Mouse (Mus musculus) forebrain, postnatal 0 days (tissue): ENCODE data around the gene Ctsh. TPM values are rescaled to one million over a fixed set of nuclear protein-coding genes. Genes with fewer than 3 reads are reported as not detected.
"Not testable (repeated sequence)": the region's sequence is repeated elsewhere in the genome, so short reads cannot be mapped to it uniquely, and the experiment has no call there.

Source experiments
- ATAC-seq: fragments of 200-750 bp; cut with Nextera tagmentation; 2 replicates; pipeline ENCODE4 v1.8.0; 2017; ENCODE audit warnings: mild to moderate bottlenecking, moderate library complexity
- DNase-seq: peaks from one replicate; pipeline ENCODE4 v3.0.0-alpha.2; 2015
- H3K27ac ChIP-seq: fragments of 300-500 bp; sonication (generic); 2 replicates; pipeline ENCODE4 v1.5.1; 2014; ENCODE audit warnings: low read depth, mild to moderate bottlenecking, antibody characterized with exemption, low read length, moderate library complexity, mixed read lengths
- H3K27me3 ChIP-seq: fragments of 300-500 bp; sonication (generic); 2 replicates; pipeline ENCODE4 v1.6.1; 2014; ENCODE audit warnings: mild to moderate bottlenecking, low read length, mixed read lengths; ENCODE audit not compliant: insufficient read depth
- H3K36me3 ChIP-seq: fragments of 300-500 bp; sonication (generic); 2 replicates; pipeline ENCODE4 v1.6.1; 2014; ENCODE audit warnings: mild to moderate bottlenecking, moderate library complexity; ENCODE audit not compliant: insufficient read depth
- H3K4me1 ChIP-seq: fragments of 300-500 bp; sonication (generic); 2 replicates; pipeline ENCODE4 v1.6.1; 2014; ENCODE audit warnings: antibody characterized with exemption; ENCODE audit not compliant: insufficient read depth
- H3K4me2 ChIP-seq: fragments of 300-500 bp; sonication (generic); 2 replicates; pipeline ENCODE4 v1.6.1; 2014; ENCODE audit warnings: low read depth, mild to moderate bottlenecking, moderate library complexity
- H3K4me3 ChIP-seq: fragments of 300-500 bp; sonication (generic); 2 replicates; pipeline ENCODE4 v1.5.1; 2014; ENCODE audit warnings: low read depth, low read length, mixed read lengths
- H3K9ac ChIP-seq: fragments of 300-500 bp; sonication (generic); 2 replicates; pipeline ENCODE4 v1.6.1; 2014; ENCODE audit warnings: mild to moderate bottlenecking
- H3K9me3 ChIP-seq: fragments of 300-500 bp; sonication (generic); 2 replicates; pipeline ENCODE4 v1.6.1; 2016; ENCODE audit warnings: low read length
- CTCF ChIP-seq: sonication (generic); IDR thresholded peaks from 2 replicates; pipeline ENCODE4 v1.5.1; 2016; ENCODE audit warnings: antibody characterized with exemption, control low read depth, low read depth
- WGBS: fragments of 180-500 bp; shearing (Covaris S2); extraction: QIAGEN DNeasy Blood & Tissue Kit; methylation state at CpG from one replicate; pipeline ENCODE4 v1.1.7; 2014; 5-methylcytosine and 5-hydroxymethylcytosine counted together
- polyA plus RNA-seq: library from polyadenylated mRNA; unstranded; fragments of >200 nt; fragmentation: Nextera tagmentation; extraction: Ambion mirVana; gene quantifications from 2 replicates; pipeline ENCODE4 v1.2.1, GENCODE M21; 2015
- total RNA-seq: library from RNA; depleted of rRNA; stranded (reverse); fragments of >200 nt; gene quantifications from 2 replicates; pipeline ENCODE4 v1.2.3, GENCODE M21; 2014

The Ctsh gene
- total and polyA plus RNA-seq, 2 experiments from 2014 or later, result 29.9 to 35.8 TPM

GRCm38 (mm10) chr9:90070174-90070573 lies 16.2 kb downstream of the Ctsh start:
- Histone ChIP-seq H3K4me1 (no peaks in the 10 kb centered on the region), H3K4me3 (no peak overlapping the region), H3K36me3 (no peaks in the 10 kb centered on the region), H3K27me3 (no peaks in the 10 kb centered on the region), H3K9me3 (no peaks in the 10 kb centered on the region), H3K27ac (no peak overlapping the region), H3K4me2 (no peak overlapping the region), H3K9ac (no peak overlapping the region)
- WGBS, result 82% methylated on average over 7 of the region's 7 CpGs
- TF ChIP-seq CTCF, result no peak
- ATAC-seq, result no peak
- no peak for DNase-seq

- Histone ChIP-seq H3K9ac (no peak overlapping the region), H3K4me3 (no peak overlapping the region), H3K4me2 (no peak overlapping the region), H3K27ac (no peak overlapping the region), H3K36me3 (no peaks in the 10 kb centered on the region), H3K27me3 (no peaks in the 10 kb centered on the region), H3K9me3 (no peaks in the 10 kb centered on the region), H3K4me1 (no peaks in the 10 kb centered on the region)
- ATAC-seq (no peak), DNase-seq (no peak)
- WGBS, result 85% methylated on average over 4 of the region's 4 CpGs
- no peak for TF ChIP-seq CTCF
Observed at GRCm38 (mm10) chr9:90075336-90075735, 21.4 kb downstream of the Ctsh start.

- no peak for TF ChIP-seq CTCF
- Histone ChIP-seq H3K4me2 (no peak overlapping the region), H3K4me1 (no peaks in the 10 kb centered on the region), H3K27me3 (no peaks in the 10 kb centered on the region), H3K4me3 (no peak overlapping the region), H3K9ac (no peak overlapping the region), H3K27ac (no peak overlapping the region), H3K36me3 (no peaks in the 10 kb centered on the region), H3K9me3 (no peaks in the 10 kb centered on the region)
- WGBS, result 92% methylated on average over 5 of the region's 5 CpGs
- DNase-seq (no peak), ATAC-seq (no peak)
Observed at GRCm38 (mm10) chr9:90076131-90076530, 22.2 kb downstream of the Ctsh start.

GRCm38 (mm10) chr9:90076849-90077461 lies 23.0 kb downstream of the Ctsh start:
- ATAC-seq, result peak; percentile 32; the same call in 1 of the 2 replicates
- Histone ChIP-seq H3K4me2 (no peak overlapping the region), H3K9ac (no peak overlapping the region), H3K4me3 (no peak overlapping the region), H3K27me3 (no peaks in the 10 kb centered on the region), H3K4me1 (no peaks in the 10 kb centered on the region), H3K36me3 (no peaks in the 10 kb centered on the region), H3K27ac (no peak overlapping the region), H3K9me3 (no peaks in the 10 kb centered on the region)
- peak; percentile 54 for DNase-seq
- peak; percentile 82 for TF ChIP-seq CTCF
- 55% methylated on average over 8 of the region's 8 CpGs for WGBS

GRCm38 (mm10) chr9:90081961-90082360 lies 28.0 kb downstream of the Ctsh start:
- not testable (repeated sequence) for DNase-seq
- 92% methylated on average over 6 of the region's 6 CpGs for WGBS

GRCm38 (mm10) chr9:90082992-90083391 lies 29.0 kb downstream of the Ctsh start:
- Histone ChIP-seq H3K4me2 (no peak overlapping the region), H3K4me1 (no peaks in the 10 kb centered on the region), H3K9me3 (no peaks in the 10 kb centered on the region), H3K4me3 (no peak overlapping the region), H3K36me3 (peaks cover 12% of the 10 kb centered on the region), H3K9ac (no peak overlapping the region), H3K27me3 (no peaks in the 10 kb centered on the region), H3K27ac (no peak overlapping the region)
- DNase-seq (no peak), ATAC-seq (no peak)
- 90% methylated on average over 1 of the region's 1 CpGs for WGBS
- TF ChIP-seq CTCF, result no peak

More at GRCm38 (mm10) chr9:90081961-90082360, 28.0 kb downstream of the Ctsh start:
- H3K9ac ChIP-seq, ATAC-seq, H3K27ac ChIP-seq, H3K9me3 ChIP-seq, H3K27me3 ChIP-seq, H3K4me2 ChIP-seq, H3K4me1 ChIP-seq, H3K4me3 ChIP-seq: not testable (repeated sequence)
- H3K36me3 ChIP-seq, result peaks cover 12% of the 10 kb centered on the region

- H3K9me3 ChIP-seq, result no peaks in the 10 kb centered on the region
- H3K27ac ChIP-seq, result no peak overlapping the region
- no peak overlapping the region for H3K9ac ChIP-seq
- WGBS, result 95% methylated on average over 3 of the region's 3 CpGs
- peaks cover 12% of the 10 kb centered on the region for H3K36me3 ChIP-seq
- no peak for ATAC-seq
- H3K27me3 ChIP-seq, result no peaks in the 10 kb centered on the region
- no peak for DNase-seq
- no peak for TF ChIP-seq CTCF
- H3K4me3 ChIP-seq, result no peak overlapping the region
- H3K4me2 ChIP-seq, result no peak overlapping the region
- no peaks in the 10 kb centered on the region for H3K4me1 ChIP-seq
Observed at GRCm38 (mm10) chr9:90084152-90084551, 30.2 kb downstream of the Ctsh start.
